ENCODE assay signal across 9 mouse cellular contexts in genomic region chrX:61709302-61710033, GRCm38 (mm10). TPM values are rescaled to one million over a fixed set of nuclear protein-coding genes. Genes with fewer than 3 reads are reported as not detected.
DNase-seq lines count a peak whose midpoint lies in the region; ATAC-seq lines count a peak whose summit lies in the region.
"Had no signal": no experiment of that assay in that cellular context is flagged by ENCODE, and none has a peak within 500 bp of the region (broad histone marks: within the 10 kb centered on the region; RNA-seq: fewer than 3 reads in every experiment).

Ldoc1 (plus strand) TSS chrX:61709497.

- H3K36me3 ChIP-seq in heart, embryonic 10.5 days: no peaks in the 10 kb centered on the region
- no peaks in the 10 kb centered on the region for H3K36me3 ChIP-seq in forebrain, embryonic 12.5 days (replicated peaks)
- H3K36me3 ChIP-seq in midbrain, embryonic 10.5 days: no peaks in the 10 kb centered on the region

- H3K4me3 ChIP-seq in heart, embryonic 10.5 days: peak within 1 kb of the TSS; percentile 54
- peak within 1 kb of the TSS; percentile 32 for H3K4me3 ChIP-seq in forebrain, embryonic 12.5 days (replicated peaks)
- peak within 1 kb of the TSS; percentile 50 for H3K4me3 ChIP-seq in midbrain, embryonic 10.5 days

- no peak within 1 kb of the TSS for H3K9ac ChIP-seq in forebrain, embryonic 12.5 days

- peak; percentile 55 for ATAC-seq in forebrain, embryonic 12.5 days (ENCODE audit: low FRiP score)

- no peak within 1 kb of the TSS for H3K27ac ChIP-seq in heart, embryonic 10.5 days
- no peak within 1 kb of the TSS for H3K27ac ChIP-seq in forebrain, embryonic 12.5 days
- H3K27ac ChIP-seq in midbrain, embryonic 10.5 days (replicated peaks): no peak within 1 kb of the TSS

- no peaks in the 10 kb centered on the region for H3K27me3 ChIP-seq in heart, embryonic 10.5 days (ENCODE audit: insufficient read depth, poor library complexity, severe bottlenecking)
- H3K27me3 ChIP-seq in forebrain, embryonic 12.5 days: no peaks in the 10 kb centered on the region
- H3K27me3 ChIP-seq in midbrain, embryonic 10.5 days (ENCODE audit: low read depth, poor library complexity, severe bottlenecking): no peaks in the 10 kb centered on the region

- no peaks in the 10 kb centered on the region for H3K9me3 ChIP-seq in heart, embryonic 10.5 days
- H3K9me3 ChIP-seq in forebrain, embryonic 12.5 days: no peaks in the 10 kb centered on the region
- H3K9me3 ChIP-seq in midbrain, embryonic 10.5 days (replicated peaks): no peaks in the 10 kb centered on the region

- 31% methylated on average over 34 of the region's 34 CpGs for WGBS in heart, embryonic 10.5 days
- WGBS in forebrain, embryonic 12.5 days: 40% methylated on average over 32 of the region's 34 CpGs
- 36% methylated on average over 34 of the region's 34 CpGs for WGBS in midbrain, embryonic 10.5 days

- DNase-seq in heart, embryonic 10.5 days (ENCODE audit: low spot score): no peak
- DNase-seq in heart, adult 8-10 months (ENCODE audit: low spot score): no peak
- DNase-seq in R1 (ENCODE audit: low read depth, low spot score): peak; percentile 76
- DNase-seq in midbrain, embryonic 10.5 days (ENCODE audit: low spot score): peak; percentile 12
- no peak for DNase-seq in adrenal gland, adult 18-20 months (ENCODE audit: low spot score in 2 of 2)
- no peak for DNase-seq in left cerebral cortex, adult 11 months (ENCODE audit: low spot score)
- DNase-seq in thymus, postnatal 0 days (ENCODE audit: low spot score): no peak

- peak within 1 kb of the TSS; percentile 54 for H3K4me2 ChIP-seq in forebrain, embryonic 12.5 days

- no peaks in the 10 kb centered on the region for H3K4me1 ChIP-seq in heart, embryonic 10.5 days
- no peaks in the 10 kb centered on the region for H3K4me1 ChIP-seq in forebrain, embryonic 12.5 days
- no peaks in the 10 kb centered on the region for H3K4me1 ChIP-seq in midbrain, embryonic 10.5 days

RNA-seq across cellular contexts. Expression of gene Ldoc1, which starts in this region (rescaled TPM):
- 0.63 and 2.4 TPM in 2 replicates for polyA plus RNA-seq in heart, embryonic 10.5 days (2016; fragmentation: Nextera tagmentation; extraction: Ambion mirVana)
- under 1 TPM in 3 of 4 experiments, not detected in 1; 0.19 to 0.65 (median 0.49) TPM for total RNA-seq in heart, adult 8-10 months (2022)
- polyA plus RNA-seq in forebrain, embryonic 12.5 days (2016; fragmentation: Nextera tagmentation; extraction: Ambion mirVana): 0.55 and 0.94 TPM in 2 replicates
- polyA plus RNA-seq in midbrain, embryonic 10.5 days (2016; fragmentation: Nextera tagmentation; extraction: Ambion mirVana): 1.5 and 1.7 TPM in 2 replicates
- 1 to 10 TPM; 1.2 to 1.6 TPM for total RNA-seq in adrenal gland, adult 18-20 months (2021)
- 0.09 TPM in 1 of 2 replicates, not detected in the other for polyA plus RNA-seq in thymus, postnatal 0 days (2015; fragmentation: Nextera tagmentation; extraction: Ambion mirVana)
- polyA plus RNA-seq: C2C12 had no signal

Comparison
In these comparisons a context has a peak if more than half of its experiments do, and no peak if none do; other contexts are left out.
1. Peak in ATAC-seq, H3K4me3 ChIP-seq and H3K4me2 ChIP-seq in forebrain, embryonic 12.5 days; RNA of the gene not detected or under 1 TPM.
2. DNase-seq: peak in R1 (single experiment) and midbrain, embryonic 10.5 days (single experiment); none in heart, embryonic 10.5 days (single experiment), heart, adult 8-10 months (single experiment), adrenal gland, adult 18-20 months (0 of 2), left cerebral cortex, adult 11 months (single experiment) and thymus, postnatal 0 days (single experiment).
3. Peak in every context shown above with its lines, with median percentiles within 50 percentile points of each other: H3K4me3 ChIP-seq.